Mouse (Mus musculus): ENCODE data around the gene Pou3f3.

The Pou3f3 gene

GRCm38 (mm10) chr1:42695578-42695915, at the start of gene Pou3f3:
Gene Pou3f3, plus strand, starts transcription at chr1:42695768.
- DNase-seq (ENCODE audit: low spot score in 2 of 2): peak; percentile 99 to 100

GRCm38 (mm10) chr1:42648366-42648935, 47.1 kb upstream of the Pou3f3 start:
- peak; percentile 58 to 60 for DNase-seq (ENCODE audit: low spot score in 2 of 2)

- peak in 1 of 2 experiments; percentile 51 for DNase-seq (ENCODE audit: low spot score in 2 of 2)
Observed at GRCm38 (mm10) chr1:42651461-42651860, 44.1 kb upstream of the Pou3f3 start.

GRCm38 (mm10) chr1:42667546-42667945, 28.0 kb upstream of the Pou3f3 start:
- peak; percentile 57 to 61 for DNase-seq (ENCODE audit: low spot score in 2 of 2)

- DNase-seq (ENCODE audit: low spot score in 2 of 2): no peak
Observed at GRCm38 (mm10) chr1:42680673-42681072, 14.9 kb upstream of the Pou3f3 start.

- DNase-seq (ENCODE audit: low spot score in 2 of 2): no peak
Observed at GRCm38 (mm10) chr1:42681762-42682161, 13.8 kb upstream of the Pou3f3 start.

GRCm38 (mm10) chr1:42683861-42684260, 11.7 kb upstream of the Pou3f3 start:
- no peak for DNase-seq (ENCODE audit: low spot score in 2 of 2)

GRCm38 (mm10) chr1:42684345-42684744, 11.2 kb upstream of the Pou3f3 start:
- peak; percentile 62 to 63 for DNase-seq (ENCODE audit: low spot score in 2 of 2)

GRCm38 (mm10) chr1:42684783-42685182, 10.8 kb upstream of the Pou3f3 start:
- DNase-seq (ENCODE audit: low spot score in 2 of 2): peak; percentile 77

- DNase-seq (ENCODE audit: low spot score in 2 of 2): peak in 1 of 2 experiments; percentile 27
Observed at GRCm38 (mm10) chr1:42685321-42685960, 10.1 kb upstream of the Pou3f3 start.

- peak; percentile 78 to 80 for DNase-seq (ENCODE audit: low spot score in 2 of 2)
Observed at GRCm38 (mm10) chr1:42686194-42687131, 9.1 kb upstream of the Pou3f3 start.

GRCm38 (mm10) chr1:42687271-42687670, 8.3 kb upstream of the Pou3f3 start:
- peak in 1 of 2 experiments; percentile 29 for DNase-seq (ENCODE audit: low spot score in 2 of 2)

GRCm38 (mm10) chr1:42687756-42688540, 7.6 kb upstream of the Pou3f3 start:
- DNase-seq (ENCODE audit: low spot score in 2 of 2): peak in 1 of 2 experiments; percentile 27

- DNase-seq (ENCODE audit: low spot score in 2 of 2): peak in 1 of 2 experiments; percentile 21
Observed at GRCm38 (mm10) chr1:42688541-42689125, 6.9 kb upstream of the Pou3f3 start.

GRCm38 (mm10) chr1:42690024-42690575, 5.5 kb upstream of the Pou3f3 start:
- peak in 1 of 2 experiments; percentile 22 for DNase-seq (ENCODE audit: low spot score in 2 of 2)

- peak; percentile 91 to 95 for DNase-seq (ENCODE audit: low spot score in 2 of 2)
Observed at GRCm38 (mm10) chr1:42691202-42692170, 4.1 kb upstream of the Pou3f3 start.

- DNase-seq (ENCODE audit: low spot score in 2 of 2): peak in 1 of 2 experiments; percentile 21
Observed at GRCm38 (mm10) chr1:42692221-42692620, 3.3 kb upstream of the Pou3f3 start.

- peak; percentile 74 to 76 for DNase-seq (ENCODE audit: low spot score in 2 of 2)
Observed at GRCm38 (mm10) chr1:42693101-42693715, 2.4 kb upstream of the Pou3f3 start.

- DNase-seq (ENCODE audit: low spot score in 2 of 2): peak; percentile 77 to 85
Observed at GRCm38 (mm10) chr1:42693852-42694251, 1.7 kb upstream of the Pou3f3 start.
